Mouse (Mus musculus) T-cell, adult 2 months (primary cell): ENCODE measurements at regions not wholly inside any gene's neighbourhood (a gene's known extent, or its start where the extent isn't known, plus 50 kb on each side); places are given as distances from the start of the nearest gene placed in this dataset.

Experiments
- DNase-seq: peaks from one replicate; pipeline ENCODE4 v3.0.0; 2022; ENCODE audit warnings: low spot score

GRCm38 (mm10) chr7:68440661-68441150 lies 167.1 kb downstream of the Fam169b start:
- DNase-seq = no peak

- no peak for DNase-seq
Observed at GRCm38 (mm10) chr7:68428946-68429345, 155.3 kb downstream of the Fam169b start.

- no peak for DNase-seq
Observed at GRCm38 (mm10) chr7:68415890-68416289, 142.3 kb downstream of the Fam169b start.

GRCm38 (mm10) chr7:68412786-68413185 lies 139.1 kb downstream of the Fam169b start:
- no peak for DNase-seq
